Mouse (Mus musculus) ES-Bruce4 (cell line): ENCODE measurements around the gene Sorbs2.

ENCODE experiments used
- CTCF ChIP-seq: IDR thresholded peaks from one replicate; pipeline ENCODE4 v1.8.1; 2011; ENCODE audit warnings: low read depth, low read length
- POLR2A ChIP-seq: IDR thresholded peaks from one replicate; pipeline ENCODE4 v1.8.1; 2011; ENCODE audit warnings: low read length; ENCODE audit not compliant: insufficient read depth

DNA sequence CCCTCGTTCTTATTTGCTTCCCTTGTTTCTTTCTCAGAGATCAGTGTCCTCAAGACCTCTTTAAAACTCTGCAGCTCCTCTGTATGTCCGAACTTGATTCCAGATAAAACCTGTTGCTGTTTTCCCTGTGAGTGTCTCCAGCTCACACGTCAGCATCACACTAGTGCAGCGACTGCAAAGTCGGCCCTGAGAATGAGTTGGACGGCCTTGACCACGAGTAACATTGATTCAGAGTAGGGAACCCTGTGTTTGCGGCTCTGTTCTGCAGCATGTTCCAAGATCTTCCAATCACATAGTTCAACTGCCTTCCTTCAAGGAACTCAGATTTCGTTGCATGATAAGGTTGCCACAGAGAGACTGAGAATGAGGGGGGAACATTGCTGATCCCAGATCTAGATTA lies 268.8 kb downstream of the Sorbs2 start:
- TF ChIP-seq CTCF (no peak), POLR2A (no peak)
